Mouse (Mus musculus) adrenal gland, adult 18-20 months (tissue): ENCODE results near the gene 4930442H23Rik. TPM values are rescaled to one million over a fixed set of nuclear protein-coding genes. Genes with fewer than 3 reads are reported as not detected.

Experiments
- DNase-seq, 2 experiments: peaks; one replicate each; pipeline ENCODE4 v3.0.0; 2021 to 2022; ENCODE audit warnings: low spot score in 2 of 2
- total RNA-seq, 2 experiments: library from RNA; stranded (reverse); gene quantifications; 1 replicate in 1 of 2; 2 replicates in 1 of 2; pipeline ENCODE4 v1.2.3; 2021

Gene 4930442H23Rik
- total RNA-seq, 2 experiments from 2014 or later, result not detected

DNA sequence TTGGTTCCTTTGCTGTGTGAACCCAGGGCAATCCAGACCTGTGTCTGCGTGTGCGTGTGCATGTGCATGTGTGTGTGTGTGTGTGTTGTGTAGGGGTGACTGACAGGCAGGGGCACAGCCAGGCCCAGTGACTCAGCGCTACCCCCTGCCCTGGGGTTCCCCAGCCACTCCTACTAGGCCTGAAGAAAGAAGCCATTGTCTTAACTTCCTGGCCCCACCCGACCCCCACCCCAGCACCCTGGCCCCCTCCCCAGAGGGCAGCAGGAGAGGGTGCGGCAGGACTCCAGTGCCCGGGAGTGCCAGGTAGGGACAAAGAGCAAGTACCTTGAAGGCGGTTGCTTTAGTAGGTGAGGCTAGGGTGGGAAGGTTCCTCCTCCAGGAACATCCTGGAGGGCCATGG is 37.9 kb downstream of the 4930442H23Rik start:
- no peak for DNase-seq

DNA sequence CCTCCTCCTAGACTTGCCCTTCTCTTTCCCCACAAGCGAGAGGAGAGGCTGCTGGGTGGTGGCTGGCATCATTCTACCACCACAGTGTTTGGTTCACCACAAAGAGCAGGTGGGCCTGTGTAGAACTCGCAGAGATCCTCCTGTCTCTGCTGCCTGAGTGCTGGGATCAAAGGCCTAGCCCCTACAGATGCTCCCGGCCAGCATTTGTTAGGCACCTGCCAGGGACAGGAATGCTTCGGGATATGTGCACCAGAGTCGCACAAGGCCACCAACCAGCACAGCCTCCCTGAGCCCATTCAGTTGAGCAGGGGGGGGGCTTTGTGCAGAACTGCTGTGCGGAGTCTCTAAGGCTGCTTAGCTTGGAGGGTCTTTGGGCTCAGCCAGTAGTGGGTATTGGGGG is 38.3 kb downstream of the 4930442H23Rik start:
- DNase-seq, result no peak

- DNase-seq, result no peak
Measured at GRCm38 (mm10) chr10:81144667-81145066, 39.0 kb downstream of the 4930442H23Rik start.

DNA sequence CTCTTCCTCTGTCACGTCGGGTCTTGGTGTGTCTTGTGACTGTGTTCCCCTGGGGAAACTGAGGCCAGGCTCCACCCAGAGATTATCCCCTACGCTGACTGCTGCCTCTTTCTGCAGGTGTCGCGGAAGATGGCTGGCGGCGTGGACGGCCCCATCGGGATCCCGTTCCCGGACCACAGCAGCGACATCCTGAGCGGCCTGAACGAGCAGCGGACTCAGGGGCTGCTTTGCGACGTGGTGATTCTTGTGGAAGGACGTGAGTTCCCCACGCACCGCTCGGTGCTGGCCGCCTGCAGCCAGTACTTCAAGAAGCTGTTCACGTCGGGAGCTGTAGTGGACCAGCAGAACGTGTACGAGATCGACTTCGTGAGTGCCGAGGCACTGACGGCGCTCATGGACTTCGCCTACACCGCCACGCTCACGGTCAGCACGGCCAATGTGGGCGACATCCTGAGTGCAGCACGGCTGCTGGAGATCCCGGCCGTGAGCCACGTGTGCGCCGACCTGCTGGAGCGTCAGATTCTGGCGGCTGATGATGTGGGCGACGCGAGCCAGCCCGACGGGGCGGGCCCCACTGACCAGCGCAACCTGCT is 39.7 kb downstream of the 4930442H23Rik start:
- no peak for DNase-seq

DNA sequence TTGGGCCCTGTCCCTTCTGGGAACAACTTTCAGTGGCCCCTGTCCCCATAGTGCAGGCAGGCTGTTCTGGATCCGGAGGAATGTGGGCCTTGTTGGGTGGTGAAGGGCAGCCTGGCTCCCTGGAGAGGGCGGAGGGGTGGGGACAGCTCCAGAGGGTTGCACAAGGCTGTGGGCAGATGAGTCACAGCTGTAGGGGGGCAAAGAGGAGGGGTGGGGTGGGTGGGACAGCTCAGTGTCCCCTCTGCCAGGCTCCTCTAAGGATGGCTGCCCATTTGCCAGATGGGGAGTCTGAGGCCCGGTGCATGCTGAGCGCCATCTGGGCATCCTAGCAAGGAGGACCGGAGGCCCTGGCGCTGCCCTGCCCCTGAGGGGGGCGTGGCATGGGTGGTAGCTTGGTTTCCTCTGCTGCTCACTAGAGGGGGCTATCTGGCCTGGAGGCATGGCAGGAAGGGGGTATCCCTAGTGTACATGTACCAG is 40.5 kb downstream of the 4930442H23Rik start:
- peak in 1 of 2 experiments; percentile 49 for DNase-seq

DNA sequence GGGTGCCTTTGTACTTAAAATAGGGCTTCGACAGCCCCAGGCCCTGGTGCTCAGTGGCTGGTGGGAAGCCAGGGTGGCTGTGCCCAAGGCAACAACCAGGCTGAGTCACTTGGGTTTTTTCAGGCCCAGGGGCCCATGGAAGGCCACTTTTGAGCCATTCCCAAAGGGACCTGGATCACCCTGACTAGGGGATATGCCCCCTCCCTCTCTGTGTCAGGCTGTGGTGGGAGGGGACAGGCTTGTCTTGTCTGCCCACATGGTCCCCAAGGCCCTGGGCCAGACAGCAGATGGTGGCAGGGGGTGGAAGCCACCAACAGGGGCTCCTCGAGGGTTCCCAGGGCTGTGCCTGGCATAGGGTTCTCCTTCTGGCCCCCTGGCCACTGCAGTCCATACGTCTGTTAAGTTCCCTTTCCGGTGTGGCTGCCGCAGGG is 41.1 kb downstream of the 4930442H23Rik start:
- no peak for DNase-seq

GRCm38 (mm10) chr10:81141455-81142210 is 42.0 kb downstream of the 4930442H23Rik start:
- no peak for DNase-seq

GRCm38 (mm10) chr10:81140717-81141454 is 42.8 kb downstream of the 4930442H23Rik start:
- no peak for DNase-seq

GRCm38 (mm10) chr10:81140005-81140404 is 43.6 kb downstream of the 4930442H23Rik start:
- no peak for DNase-seq

GRCm38 (mm10) chr10:81139529-81139846 is 44.2 kb downstream of the 4930442H23Rik start:
- no peak for DNase-seq

DNA sequence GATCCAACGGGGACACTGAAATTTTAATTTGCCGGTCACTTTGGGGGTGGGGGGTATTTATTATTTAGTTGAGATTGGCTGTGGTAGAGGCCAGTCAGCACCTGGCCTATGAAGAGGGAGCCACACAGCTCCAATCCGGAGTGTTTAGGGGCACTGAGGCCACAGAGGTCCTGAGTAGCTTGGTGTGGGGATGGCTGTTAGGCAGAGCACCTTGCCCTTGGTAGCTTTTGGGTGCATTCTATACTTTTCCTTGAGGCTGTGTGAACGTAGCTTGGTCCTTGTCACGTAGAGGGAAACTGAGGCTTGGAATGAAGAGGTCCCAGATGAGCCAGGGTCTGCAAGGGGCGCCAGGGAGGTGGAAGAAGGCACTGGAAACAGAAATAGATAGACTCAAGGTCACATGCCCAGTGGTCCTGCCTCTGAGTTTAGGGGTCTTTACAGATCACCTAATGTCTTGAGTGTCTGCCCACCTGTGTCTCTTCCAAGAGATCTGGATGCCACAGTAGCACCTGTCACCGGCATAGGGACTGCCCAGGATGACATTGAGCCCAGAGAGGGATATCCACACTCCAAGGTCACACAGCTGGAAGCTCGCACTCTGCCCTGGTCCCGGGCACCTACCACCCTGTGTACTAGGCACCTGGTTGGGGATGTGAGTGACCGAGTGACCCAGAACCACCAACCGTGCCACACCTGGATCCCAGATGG is 44.7 kb downstream of the 4930442H23Rik start:
- no peak for DNase-seq

DNA sequence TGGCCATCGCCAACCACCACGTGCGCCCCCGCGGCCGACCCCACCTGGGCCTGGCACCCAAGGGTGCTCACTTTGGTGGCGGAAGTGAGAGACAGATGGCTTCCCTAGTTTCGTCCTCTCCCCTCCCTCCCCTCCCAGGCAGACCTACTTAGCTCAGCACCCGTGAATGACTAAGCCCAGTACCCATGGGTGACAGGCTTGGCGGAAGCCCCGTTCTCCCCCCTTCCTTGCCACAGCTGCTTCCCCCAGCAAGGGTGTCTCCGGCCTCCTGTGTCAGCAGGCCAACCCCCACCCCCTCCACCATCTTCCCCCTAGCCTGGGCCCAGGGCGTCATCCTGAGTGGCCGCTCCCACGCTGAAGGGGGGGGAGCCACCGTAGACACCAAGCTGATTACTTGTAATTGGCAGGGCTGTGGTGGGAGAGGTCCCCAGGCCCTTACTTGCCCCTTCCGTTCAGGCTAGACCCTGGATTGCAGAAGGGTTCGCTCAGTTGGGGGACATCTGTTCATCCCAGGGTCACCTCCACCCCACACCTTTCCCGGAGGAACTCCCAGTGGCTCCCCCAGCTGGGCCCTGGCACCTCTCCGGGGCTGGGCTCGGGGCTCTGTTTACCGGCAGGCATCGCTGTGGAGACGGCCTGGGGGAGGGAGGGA is 45.4 kb downstream of the 4930442H23Rik start:
- no peak for DNase-seq

GRCm38 (mm10) chr10:81137252-81138130 is 46.2 kb downstream of the 4930442H23Rik start:
- DNase-seq, result peak; percentile 100

DNA sequence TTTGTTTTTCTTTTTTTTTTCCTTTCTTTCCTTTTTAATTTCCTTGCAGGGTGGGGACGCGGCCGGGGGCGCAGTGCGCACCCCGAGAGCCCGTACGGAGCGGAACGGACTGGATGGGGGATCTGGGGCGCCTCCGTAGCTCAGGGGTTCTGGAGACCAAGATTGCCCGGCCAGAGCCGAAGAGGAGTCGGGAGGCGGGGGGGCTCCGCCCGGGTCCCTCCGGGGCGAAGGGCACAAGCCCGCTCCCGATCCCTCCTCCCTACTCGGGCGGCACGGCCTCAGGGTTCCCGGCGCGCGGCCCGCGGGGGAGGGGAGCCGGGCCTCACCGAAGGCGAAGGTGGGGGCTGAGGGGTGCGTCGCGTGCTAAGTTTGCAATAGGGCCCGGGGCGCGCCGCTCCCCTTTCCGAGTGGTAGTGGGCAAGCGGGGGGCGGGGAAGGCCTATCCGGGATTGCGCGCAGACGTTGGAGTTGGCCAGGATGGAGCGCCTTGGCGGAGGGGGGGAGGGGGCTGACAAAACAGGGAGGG is 46.9 kb downstream of the 4930442H23Rik start:
- DNase-seq, result peak; percentile 78

GRCm38 (mm10) chr10:81135831-81136705 is 47.6 kb downstream of the 4930442H23Rik start:
- peak; percentile 70 to 71 for DNase-seq

GRCm38 (mm10) chr10:81134966-81135681 is 48.5 kb downstream of the 4930442H23Rik start, which contains the start of gene Zbtb7a:
Gene Zbtb7a (plus strand): TSS chr10:81135220.
- no peak for DNase-seq

GRCm38 (mm10) chr10:81134181-81134587 is 49.5 kb downstream of the 4930442H23Rik start:
- peak in 1 of 2 experiments; percentile 70 for DNase-seq
